Mouse (Mus musculus) stomach, embryonic 16.5 days (tissue): Measurements from ENCODE around the gene Ensa. TPM values are rescaled to one million over a fixed set of nuclear protein-coding genes. Genes with fewer than 3 reads are reported as not detected.

ENCODE experiments used
- ATAC-seq: fragments of 200-750 bp; cut with Nextera tagmentation; 2 replicates; pipeline ENCODE4 v1.8.0; 2017; ENCODE audit warnings: moderate number of reproducible peaks, moderate TSS enrichment; ENCODE audit not compliant: insufficient read depth, low FRiP score
- H3K27ac ChIP-seq: fragments of 300-500 bp; sonication (generic); 2 replicates; pipeline ENCODE4 v1.5.1; 2014; ENCODE audit warnings: low read length
- H3K27me3 ChIP-seq: fragments of 300-500 bp; sonication (generic); 2 replicates; pipeline ENCODE4 v1.6.1; 2014; ENCODE audit warnings: low read length, control low read depth, mixed read lengths; ENCODE audit not compliant: control insufficient read depth, insufficient read depth
- H3K36me3 ChIP-seq: fragments of 300-500 bp; sonication (generic); 2 replicates; pipeline ENCODE4 v1.6.1; 2014; ENCODE audit warnings: low read length; ENCODE audit not compliant: control insufficient read depth, insufficient read depth
- H3K4me1 ChIP-seq: fragments of 300-500 bp; sonication (generic); 2 replicates; pipeline ENCODE4 v1.6.1; 2014; ENCODE audit warnings: low read length, control low read depth, mixed read lengths; ENCODE audit not compliant: control insufficient read depth, insufficient read depth
- H3K4me2 ChIP-seq: fragments of 300-500 bp; sonication (generic); 2 replicates; pipeline ENCODE4 v1.6.1; 2014; ENCODE audit warnings: low read depth, low read length, mixed read lengths
- H3K4me3 ChIP-seq: fragments of 300-500 bp; sonication (generic); replicated peaks from 2 replicates; pipeline ENCODE4 v1.5.1; 2014; ENCODE audit warnings: mild to moderate bottlenecking, low read length
- H3K9ac ChIP-seq: fragments of 300-500 bp; sonication (generic); 2 replicates; pipeline ENCODE4 v1.6.1; 2014; ENCODE audit warnings: low read length
- H3K9me3 ChIP-seq: fragments of 300-500 bp; sonication (generic); replicated peaks from 2 replicates; pipeline ENCODE4 v1.6.1; 2016; ENCODE audit warnings: low read length, control low read depth; ENCODE audit not compliant: control insufficient read depth
- WGBS: fragments of 180-500 bp; shearing (Covaris S2); extraction: QIAGEN DNeasy Blood & Tissue Kit; methylation state at CpG from one replicate; pipeline ENCODE4 v1.1.7; 2014; 5-methylcytosine and 5-hydroxymethylcytosine counted together
- polyA plus RNA-seq: library from polyadenylated mRNA; unstranded; fragments of >200 nt; fragmentation: Nextera tagmentation; extraction: Ambion mirVana; gene quantifications from 2 replicates; pipeline ENCODE4 v1.2.1, GENCODE M21; 2015

Gene Ensa
- polyA plus RNA-seq, 1 experiment from 2014 or later = 70.3 TPM

DNA sequence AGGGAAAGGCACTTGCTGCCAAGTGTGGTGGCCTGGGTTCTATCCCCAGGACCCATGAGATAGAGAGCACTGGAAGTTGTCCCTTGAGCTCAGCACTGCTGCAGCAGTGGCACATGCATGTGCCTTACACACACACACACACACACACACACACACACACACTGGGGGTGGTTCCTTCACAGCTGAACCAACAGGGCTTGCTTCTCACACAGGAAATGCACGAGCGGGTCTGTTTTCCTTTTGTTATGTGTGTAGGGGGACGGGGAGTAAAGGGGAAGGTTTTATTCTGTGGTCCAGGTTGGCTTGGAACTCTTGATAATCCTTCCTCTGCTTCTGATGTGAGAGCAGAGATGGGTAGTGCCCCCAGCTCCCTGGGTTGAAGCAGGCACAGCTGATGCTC lies 47.7 kb downstream of the Ensa start:
- 0 out of 2 replicates have a peak overlapping the region, but pooled peaks have one; percentile 43 for H3K4me2 ChIP-seq
- H3K9me3 ChIP-seq = no peaks in the 10 kb centered on the region
- 17% methylated on average over 3 of the region's 3 CpGs for WGBS
- no peaks in the 10 kb centered on the region for H3K36me3 ChIP-seq
- H3K4me1 ChIP-seq = peaks cover 70% of the 10 kb centered on the region
- no peak for ATAC-seq
- peak overlapping the region; percentile 99 for H3K27ac ChIP-seq
- H3K4me3 ChIP-seq = no peak overlapping the region
- peak overlapping the region; percentile 54 for H3K9ac ChIP-seq
- H3K27me3 ChIP-seq = no peaks in the 10 kb centered on the region

DNA sequence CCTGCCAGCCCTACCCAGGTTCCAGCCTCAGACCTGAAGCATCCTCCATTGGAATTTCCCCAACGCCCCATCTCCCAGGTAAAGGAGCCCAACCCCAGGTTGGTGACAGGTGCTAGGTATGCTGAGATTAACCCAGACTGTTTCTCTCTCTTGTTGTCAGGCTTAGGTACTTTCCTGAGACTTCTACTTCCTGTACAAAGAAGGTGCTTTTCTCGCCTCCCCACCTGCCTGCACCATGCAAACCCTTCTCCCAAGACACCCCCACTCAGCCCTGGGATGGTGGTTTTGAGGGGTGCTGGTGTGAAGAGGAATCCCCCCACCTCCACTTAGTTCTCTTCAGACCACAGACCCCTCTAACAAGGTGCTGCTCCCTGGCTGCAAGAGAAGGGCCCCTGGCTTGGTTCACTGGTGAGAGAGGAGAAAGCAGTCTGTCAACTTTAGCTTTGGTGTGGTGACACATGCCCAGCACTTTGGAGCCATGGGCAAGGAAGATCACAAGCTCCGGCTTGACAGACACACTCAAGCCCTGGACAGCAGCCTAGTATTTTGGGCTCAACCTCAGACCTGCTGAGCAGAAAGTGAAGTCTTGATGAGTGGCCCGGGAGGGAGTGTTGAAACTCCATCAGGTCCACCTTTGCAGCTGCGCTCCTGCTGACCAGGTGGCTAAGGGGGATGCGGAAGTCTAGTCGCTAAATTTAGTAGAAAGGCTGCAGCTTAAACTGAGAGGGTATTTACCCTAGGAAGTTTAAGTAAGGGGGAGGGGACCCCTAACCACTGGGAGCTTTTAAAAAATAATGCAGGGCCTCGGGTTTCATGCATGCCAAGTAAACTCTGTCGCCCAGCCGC lies 48.3 kb downstream of the Ensa start:
- ATAC-seq = no peak
- Histone ChIP-seq H3K27me3 (no peaks in the 10 kb centered on the region), H3K4me2 (peak overlapping the region; percentile 43), H3K9me3 (no peaks in the 10 kb centered on the region), H3K4me3 (no peak overlapping the region), H3K9ac (peak overlapping the region; percentile 54), H3K36me3 (no peaks in the 10 kb centered on the region), H3K4me1 (peaks cover 63% of the 10 kb centered on the region), H3K27ac (peak overlapping the region; percentile 99)
- 23% methylated on average over 10 of the region's 10 CpGs for WGBS

DNA sequence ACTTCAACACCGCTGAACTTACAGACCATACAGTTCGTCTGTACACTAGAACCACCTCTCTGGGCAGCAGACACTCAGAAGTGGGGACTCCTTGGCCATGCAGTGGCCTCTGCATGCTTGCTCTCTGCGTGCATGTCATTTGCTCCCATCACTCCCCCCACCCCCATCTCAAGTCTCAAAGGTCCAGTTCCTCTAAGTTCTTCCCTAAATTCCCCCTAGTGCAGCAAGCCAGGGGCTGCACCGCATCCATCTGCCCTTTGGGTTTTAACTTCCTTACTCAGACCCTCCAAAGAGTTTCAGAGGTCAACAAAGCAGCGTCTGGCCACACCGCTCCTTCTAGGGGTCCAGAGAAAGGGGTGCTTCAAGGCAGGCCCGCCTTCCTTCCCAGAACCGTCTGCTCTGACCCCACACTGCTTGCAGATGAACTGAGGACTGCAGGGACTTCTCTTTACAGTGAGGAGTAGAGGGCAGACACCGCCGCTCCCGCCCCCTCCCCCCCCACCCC lies 49.0 kb downstream of the Ensa start:
- no peaks in the 10 kb centered on the region for H3K27me3 ChIP-seq
- H3K4me1 ChIP-seq = peaks cover 57% of the 10 kb centered on the region
- peak overlapping the region; percentile 99 for H3K27ac ChIP-seq
- H3K4me3 ChIP-seq = peak overlapping the region; percentile 2; the same call in 1 of the 2 replicates
- peak overlapping the region; percentile 43 for H3K4me2 ChIP-seq
- H3K9me3 ChIP-seq = no peaks in the 10 kb centered on the region
- H3K9ac ChIP-seq = peak overlapping the region; percentile 54
- 11% methylated on average over 11 of the region's 11 CpGs for WGBS
- ATAC-seq = no peak; the same call in 1 of the 2 replicates
- no peaks in the 10 kb centered on the region for H3K36me3 ChIP-seq

DNA sequence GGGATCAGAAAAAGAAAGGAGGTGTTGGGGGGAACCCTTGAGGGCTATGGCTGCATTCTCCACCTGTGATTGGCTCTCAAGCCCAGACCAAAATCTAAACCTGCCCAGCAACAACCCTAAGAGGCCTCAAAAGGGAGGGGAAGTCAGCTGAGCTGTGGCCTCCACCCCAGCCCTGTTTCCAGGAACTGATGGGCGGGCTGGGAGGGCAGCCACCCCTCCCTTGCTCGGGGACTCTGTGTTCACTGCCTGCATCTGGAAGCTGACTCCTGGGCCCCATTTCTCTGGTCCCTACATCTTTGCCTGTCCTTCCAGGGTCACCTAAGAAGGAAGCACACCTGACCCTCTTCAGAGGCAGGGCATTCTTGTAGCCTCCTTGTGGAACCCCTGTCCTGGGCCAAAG lies 49.4 kb downstream of the Ensa start:
- 11% methylated on average over 2 of the region's 2 CpGs for WGBS
- peak; percentile 84 for ATAC-seq
- Histone ChIP-seq H3K36me3 (no peaks in the 10 kb centered on the region), H3K9ac (peak overlapping the region; percentile 54), H3K4me3 (peak overlapping the region; percentile 2; the same call in 1 of the 2 replicates), H3K27ac (peak overlapping the region; percentile 99), H3K4me1 (peaks cover 55% of the 10 kb centered on the region), H3K9me3 (no peaks in the 10 kb centered on the region), H3K27me3 (no peaks in the 10 kb centered on the region), H3K4me2 (peak overlapping the region; percentile 43)

DNA sequence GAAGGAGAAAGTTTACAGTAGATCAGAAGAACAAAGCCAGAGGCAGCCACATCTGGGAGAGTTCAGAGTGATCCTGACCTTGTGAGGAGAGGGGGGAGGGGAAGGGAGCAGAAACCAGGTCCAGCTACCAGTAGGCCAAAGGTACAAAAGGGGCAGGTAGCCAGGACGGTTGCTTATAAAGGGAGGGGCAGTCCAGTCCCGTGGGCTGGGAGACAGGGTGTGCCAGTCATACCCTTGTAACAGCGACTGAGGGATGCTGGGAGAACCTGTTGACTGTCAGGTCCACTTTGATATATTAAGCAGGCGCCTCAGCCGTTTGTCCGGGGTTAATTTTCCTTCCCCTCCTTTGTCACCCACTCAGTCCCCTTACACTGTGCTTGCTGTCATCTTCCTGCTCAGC lies 50.0 kb downstream of the Ensa start:
- no peaks in the 10 kb centered on the region for H3K36me3 ChIP-seq
- H3K9ac ChIP-seq = peak overlapping the region; percentile 54
- H3K4me1 ChIP-seq = peaks cover 53% of the 10 kb centered on the region
- H3K27ac ChIP-seq = peak overlapping the region; percentile 99
- H3K9me3 ChIP-seq = no peaks in the 10 kb centered on the region
- no peak overlapping the region for H3K4me3 ChIP-seq
- 3% methylated on average over 6 of the region's 6 CpGs for WGBS
- no peaks in the 10 kb centered on the region for H3K27me3 ChIP-seq
- ATAC-seq = peak; percentile 68
- peak overlapping the region; percentile 43 for H3K4me2 ChIP-seq

DNA sequence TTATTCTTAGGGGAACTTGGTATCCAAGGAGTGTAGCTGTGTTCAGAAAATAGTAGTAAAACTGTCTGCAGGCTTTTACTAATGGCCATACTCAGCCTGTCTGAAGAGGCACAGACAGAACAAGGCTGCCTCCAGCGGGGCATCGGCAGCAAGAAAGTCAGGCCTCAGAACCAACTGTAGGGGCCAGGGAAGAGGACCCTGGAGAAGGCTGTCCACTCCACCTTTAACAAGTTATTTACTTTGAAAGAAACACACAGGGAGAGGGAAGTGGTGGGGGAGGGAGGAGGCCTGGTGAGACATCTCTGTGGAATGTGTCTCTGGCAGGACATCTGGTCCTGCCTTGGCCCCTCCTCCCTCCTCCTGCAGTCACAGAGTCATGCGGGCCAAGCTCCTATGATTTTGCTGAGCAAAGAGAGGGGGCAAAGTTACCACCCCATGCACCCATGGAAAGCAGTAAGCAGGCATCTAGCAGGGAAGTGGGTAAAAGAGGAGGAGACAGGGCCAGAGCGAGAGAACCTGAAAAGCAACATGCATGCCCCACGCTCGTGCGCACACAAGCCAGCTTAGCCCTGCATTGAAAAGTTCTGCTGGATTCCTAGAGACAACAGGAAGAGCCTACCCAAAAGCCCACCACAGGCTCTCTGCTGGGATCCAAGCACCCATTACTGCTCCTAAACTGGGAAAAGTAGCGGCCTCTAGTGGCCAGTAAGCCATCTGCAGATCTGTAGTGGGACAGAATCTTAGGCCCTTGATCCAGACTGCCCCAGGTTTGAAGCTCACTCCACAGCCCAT lies 50.7 kb downstream of the Ensa start:
- Histone ChIP-seq H3K9me3 (no peaks in the 10 kb centered on the region), H3K27me3 (no peaks in the 10 kb centered on the region), H3K27ac (peak overlapping the region; percentile 99), H3K4me2 (peak overlapping the region; percentile 43), H3K4me1 (peaks cover 59% of the 10 kb centered on the region), H3K36me3 (no peaks in the 10 kb centered on the region), H3K4me3 (no peak overlapping the region), H3K9ac (peak overlapping the region; percentile 52)
- peak; percentile 77 for ATAC-seq
- WGBS = 14% methylated on average over 8 of the region's 8 CpGs

DNA sequence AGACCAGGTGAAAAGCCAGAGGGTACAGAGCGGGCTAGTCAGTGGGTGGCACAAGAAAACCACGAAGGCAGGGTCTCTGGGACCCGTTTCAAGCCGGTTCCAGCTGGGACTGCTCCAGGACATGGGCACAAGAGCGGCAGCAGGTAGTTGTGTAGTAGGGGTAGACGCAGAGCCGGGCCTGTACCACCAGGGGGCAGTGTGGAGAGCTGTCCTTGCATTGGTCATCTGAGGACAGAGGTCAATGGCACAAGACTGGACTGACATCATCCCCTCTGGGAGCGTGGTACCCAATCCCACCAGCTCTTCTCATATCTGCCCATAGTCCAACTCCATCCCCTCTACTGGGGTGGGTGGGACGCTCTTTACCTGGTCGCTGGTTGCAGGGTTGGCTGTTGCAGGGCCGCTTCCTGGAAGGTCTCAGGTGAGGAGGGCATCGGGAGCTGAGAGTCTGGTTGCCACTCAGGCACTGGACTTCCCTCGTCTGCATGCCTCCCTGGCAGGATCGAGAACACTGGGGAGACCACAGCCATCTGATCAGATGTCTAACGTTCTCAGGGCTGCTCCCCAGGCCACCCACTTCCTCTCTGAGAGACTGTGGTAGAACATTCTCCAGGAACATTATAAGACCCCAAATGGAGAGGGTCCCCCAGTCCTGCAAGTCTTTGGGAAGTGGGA lies 52.1 kb downstream of the Ensa start:
- WGBS = 63% methylated on average over 15 of the region's 15 CpGs
- no peak overlapping the region; the same call in 1 of the 2 replicates for H3K27ac ChIP-seq
- H3K9me3 ChIP-seq = no peaks in the 10 kb centered on the region

DNA sequence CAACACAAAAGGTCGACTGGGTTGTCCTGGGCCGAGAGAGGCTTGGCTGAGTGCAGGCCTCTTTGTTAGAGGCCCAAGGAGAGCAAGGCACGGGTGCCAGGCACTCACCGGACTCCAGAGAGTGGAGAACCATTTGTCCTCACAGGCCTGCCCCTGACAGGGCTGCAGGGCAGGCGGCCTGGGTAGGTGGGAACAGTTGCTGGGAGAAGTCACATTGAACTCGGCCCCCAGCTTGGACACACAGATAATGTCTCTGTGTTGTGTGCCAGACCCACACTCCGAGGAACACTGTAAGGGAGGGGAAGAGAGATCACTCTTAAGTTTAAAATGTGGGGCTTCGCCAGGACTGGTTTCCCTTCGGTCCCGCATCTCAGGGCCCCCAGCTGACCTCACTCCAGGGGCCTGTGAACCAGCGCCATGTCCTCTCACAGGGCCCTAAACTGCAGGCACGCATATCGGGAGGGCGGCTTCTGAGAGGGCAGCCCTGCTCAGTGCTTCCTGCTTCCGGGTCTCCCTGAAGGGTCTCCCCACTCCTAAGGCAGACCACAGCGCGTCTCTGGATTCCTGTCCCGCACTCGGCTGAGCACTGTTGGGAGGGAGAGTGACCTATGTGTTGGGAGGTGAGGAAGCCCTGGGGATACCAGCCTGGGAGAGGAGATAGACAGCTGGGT lies 52.8 kb downstream of the Ensa start:
- Histone ChIP-seq H3K27me3 (no peaks in the 10 kb centered on the region), H3K9ac (no peak overlapping the region), H3K9me3 (no peaks in the 10 kb centered on the region), H3K4me1 (peaks cover 55% of the 10 kb centered on the region), H3K4me2 (no peak overlapping the region), H3K27ac (no peak overlapping the region), H3K4me3 (no peak overlapping the region), H3K36me3 (no peaks in the 10 kb centered on the region)
- ATAC-seq = no peak
- 79% methylated on average over 19 of the region's 19 CpGs for WGBS

More for the DNA sequence above, 52.1 kb downstream of the Ensa start:
- peaks cover 62% of the 10 kb centered on the region for H3K4me1 ChIP-seq
- no peak overlapping the region for H3K4me3 ChIP-seq
- ATAC-seq = no peak
- H3K27me3 ChIP-seq = no peaks in the 10 kb centered on the region
- no peak overlapping the region for H3K4me2 ChIP-seq
- H3K9ac ChIP-seq = no peak overlapping the region
- H3K36me3 ChIP-seq = no peaks in the 10 kb centered on the region
